Mouse (Mus musculus) forebrain, postnatal 0 days (tissue): ENCODE results near the gene Colgalt1. TPM values are rescaled to one million over a fixed set of nuclear protein-coding genes. Genes with fewer than 3 reads are reported as not detected.

Experiments used
- ATAC-seq: fragments of 200-750 bp; cut with Nextera tagmentation; 2 replicates; pipeline ENCODE4 v1.8.0; 2017; ENCODE audit warnings: mild to moderate bottlenecking, moderate library complexity
- DNase-seq: peaks from one replicate; pipeline ENCODE4 v3.0.0-alpha.2; 2015
- H3K27ac ChIP-seq: fragments of 300-500 bp; sonication (generic); 2 replicates; pipeline ENCODE4 v1.5.1; 2014; ENCODE audit warnings: low read depth, mild to moderate bottlenecking, antibody characterized with exemption, low read length, moderate library complexity, mixed read lengths
- H3K27me3 ChIP-seq: fragments of 300-500 bp; sonication (generic); 2 replicates; pipeline ENCODE4 v1.6.1; 2014; ENCODE audit warnings: mild to moderate bottlenecking, low read length, mixed read lengths; ENCODE audit not compliant: insufficient read depth
- H3K36me3 ChIP-seq: fragments of 300-500 bp; sonication (generic); 2 replicates; pipeline ENCODE4 v1.6.1; 2014; ENCODE audit warnings: mild to moderate bottlenecking, moderate library complexity; ENCODE audit not compliant: insufficient read depth
- H3K4me1 ChIP-seq: fragments of 300-500 bp; sonication (generic); 2 replicates; pipeline ENCODE4 v1.6.1; 2014; ENCODE audit warnings: antibody characterized with exemption; ENCODE audit not compliant: insufficient read depth
- H3K4me2 ChIP-seq: fragments of 300-500 bp; sonication (generic); 2 replicates; pipeline ENCODE4 v1.6.1; 2014; ENCODE audit warnings: low read depth, mild to moderate bottlenecking, moderate library complexity
- H3K4me3 ChIP-seq: fragments of 300-500 bp; sonication (generic); 2 replicates; pipeline ENCODE4 v1.5.1; 2014; ENCODE audit warnings: low read depth, low read length, mixed read lengths
- H3K9ac ChIP-seq: fragments of 300-500 bp; sonication (generic); 2 replicates; pipeline ENCODE4 v1.6.1; 2014; ENCODE audit warnings: mild to moderate bottlenecking
- H3K9me3 ChIP-seq: fragments of 300-500 bp; sonication (generic); 2 replicates; pipeline ENCODE4 v1.6.1; 2016; ENCODE audit warnings: low read length
- CTCF ChIP-seq: sonication (generic); IDR thresholded peaks from 2 replicates; pipeline ENCODE4 v1.5.1; 2016; ENCODE audit warnings: antibody characterized with exemption, control low read depth, low read depth
- WGBS: fragments of 180-500 bp; shearing (Covaris S2); extraction: QIAGEN DNeasy Blood & Tissue Kit; methylation state at CpG from one replicate; pipeline ENCODE4 v1.1.7; 2014; 5-methylcytosine and 5-hydroxymethylcytosine counted together
- polyA plus RNA-seq: library from polyadenylated mRNA; unstranded; fragments of >200 nt; fragmentation: Nextera tagmentation; extraction: Ambion mirVana; gene quantifications from 2 replicates; pipeline ENCODE4 v1.2.1, GENCODE M21; 2015
- total RNA-seq: library from RNA; depleted of rRNA; stranded (reverse); fragments of >200 nt; gene quantifications from 2 replicates; pipeline ENCODE4 v1.2.3, GENCODE M21; 2014

The Colgalt1 gene
- total and polyA plus RNA-seq, 2 experiments from 2014 or later, result 58.4 to 84.3 TPM

DNA sequence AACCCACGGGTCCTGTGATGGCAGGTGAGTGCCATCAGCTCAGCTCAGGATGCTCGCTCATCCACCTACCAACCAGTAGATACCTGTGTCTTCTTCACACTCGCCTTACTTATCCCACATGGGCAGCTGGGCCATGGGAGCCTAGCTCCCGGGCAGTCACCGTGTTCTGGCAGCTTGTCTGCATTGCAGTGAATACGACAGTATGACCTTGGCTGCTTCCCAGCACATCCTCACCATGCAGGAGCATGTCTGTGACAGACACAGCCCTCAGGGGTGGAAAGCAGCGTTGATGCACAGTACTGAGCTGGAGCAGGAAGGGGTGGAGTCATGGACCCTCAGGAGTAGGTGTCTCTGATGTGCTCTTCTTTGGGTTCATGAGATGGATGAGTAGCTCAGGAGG, 36.4 kb upstream of the Colgalt1 start:
- DNase-seq (no peak), ATAC-seq (no peak)
- no peak overlapping the region for H3K9ac ChIP-seq
- H3K27ac ChIP-seq, result no peak overlapping the region
- no peaks in the 10 kb centered on the region for H3K9me3 ChIP-seq
- H3K4me2 ChIP-seq, result no peak overlapping the region
- WGBS, result 68% methylated on average over 7 of the region's 7 CpGs
- H3K27me3 ChIP-seq, result no peaks in the 10 kb centered on the region
- no peak overlapping the region for H3K4me3 ChIP-seq
- no peak for TF ChIP-seq CTCF
- H3K36me3 ChIP-seq, result no peaks in the 10 kb centered on the region; the same call in 1 of the 2 replicates
- no peaks in the 10 kb centered on the region for H3K4me1 ChIP-seq

DNA sequence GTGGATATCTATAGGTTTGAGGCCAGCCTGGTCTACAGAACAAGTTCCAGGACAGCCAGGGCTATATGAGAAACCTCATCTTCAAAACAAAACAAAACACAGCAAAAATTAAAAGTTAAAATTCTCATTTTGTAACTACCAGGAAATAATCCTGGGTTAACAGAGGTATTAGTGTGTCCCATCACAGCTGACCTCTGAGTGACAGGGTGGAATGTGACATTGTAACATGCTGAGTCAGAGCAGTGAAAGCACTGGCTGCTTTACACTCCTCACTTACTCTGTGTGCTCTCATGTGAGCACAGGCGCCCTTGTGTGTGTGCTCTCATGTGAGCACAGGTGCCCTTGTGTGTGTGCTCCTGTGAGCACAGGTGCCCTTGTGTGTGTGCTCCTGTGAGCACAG, 35.8 kb upstream of the Colgalt1 start:
- no peak overlapping the region for H3K4me3 ChIP-seq
- 77% methylated on average over 1 of the region's 1 CpGs for WGBS
- no peaks in the 10 kb centered on the region for H3K9me3 ChIP-seq
- DNase-seq, result no peak
- H3K4me2 ChIP-seq, result no peak overlapping the region
- H3K27me3 ChIP-seq, result no peaks in the 10 kb centered on the region
- no peak overlapping the region for H3K27ac ChIP-seq
- no peaks in the 10 kb centered on the region for H3K4me1 ChIP-seq
- no peak for ATAC-seq
- no peak overlapping the region for H3K9ac ChIP-seq
- no peaks in the 10 kb centered on the region; the same call in 1 of the 2 replicates for H3K36me3 ChIP-seq
- TF ChIP-seq CTCF, result no peak

DNA sequence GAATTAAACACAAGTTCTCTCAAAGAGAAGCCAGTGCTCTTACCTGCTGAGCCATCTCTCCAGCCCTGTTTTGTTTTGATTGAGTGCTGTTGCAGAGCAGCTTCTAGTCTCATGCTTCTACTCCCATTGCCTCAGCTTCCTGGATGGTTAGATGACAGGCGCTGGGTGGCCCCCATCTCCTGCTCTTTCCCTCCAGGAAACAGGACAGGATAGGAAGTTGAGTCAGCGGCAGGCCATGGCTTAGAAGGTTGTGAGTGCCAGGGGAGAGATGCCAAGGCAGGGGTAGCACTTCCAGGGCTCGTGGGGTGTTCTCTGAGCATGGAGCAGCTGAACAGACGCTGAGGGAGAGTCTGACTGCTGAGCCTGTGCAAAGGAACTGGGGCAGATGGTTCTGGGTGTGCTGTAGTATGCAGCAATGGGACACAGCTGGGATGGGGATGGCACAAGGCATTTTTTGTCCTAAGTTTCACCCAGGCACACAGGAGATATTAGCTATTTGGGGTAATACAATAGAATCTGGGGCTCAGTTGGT, 32.9 kb upstream of the Colgalt1 start:
- WGBS, result 66% methylated on average over 4 of the region's 4 CpGs
- no peak for TF ChIP-seq CTCF

DNA sequence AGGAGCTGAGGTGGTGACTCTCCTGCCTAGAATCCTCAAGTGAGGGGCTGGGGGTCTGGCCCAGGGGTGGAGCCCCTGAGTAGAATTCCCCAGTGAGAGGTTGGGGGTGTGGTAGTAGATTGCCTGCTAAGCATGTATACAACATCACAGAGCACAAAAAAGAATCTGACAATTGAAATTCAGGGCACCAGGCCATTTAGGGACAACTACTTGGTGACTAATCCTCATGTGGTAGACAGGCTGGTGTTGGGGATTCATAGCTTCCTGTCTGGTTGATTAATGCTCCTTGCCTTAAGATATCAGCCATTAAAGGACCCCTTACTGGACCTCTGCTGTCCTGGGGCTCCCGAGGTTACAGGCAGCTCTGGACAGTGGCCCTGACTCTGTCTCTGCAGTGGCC, 31.8 kb upstream of the Colgalt1 start:
- 80% methylated on average over 1 of the region's 1 CpGs for WGBS

More for the DNA sequence above, 32.9 kb upstream of the Colgalt1 start:
- Histone ChIP-seq H3K4me3 (no peak overlapping the region), H3K36me3 (peaks cover 16% of the 10 kb centered on the region), H3K9ac (no peak overlapping the region), H3K9me3 (no peaks in the 10 kb centered on the region), H3K27me3 (no peaks in the 10 kb centered on the region), H3K4me2 (no peak overlapping the region), H3K4me1 (no peaks in the 10 kb centered on the region), H3K27ac (no peak overlapping the region)
- no peak for ATAC-seq
- DNase-seq, result no peak

GRCm38 (mm10) chr8:71579476-71579875, 31.3 kb upstream of the Colgalt1 start:
- Histone ChIP-seq H3K9me3 (no peaks in the 10 kb centered on the region), H3K27me3 (no peaks in the 10 kb centered on the region), H3K4me2 (no peak overlapping the region), H3K4me1 (no peaks in the 10 kb centered on the region), H3K9ac (no peak overlapping the region), H3K36me3 (peaks cover 25% of the 10 kb centered on the region), H3K27ac (no peak overlapping the region), H3K4me3 (no peak overlapping the region)
- ATAC-seq (no peak), DNase-seq (no peak)
- 72% methylated on average over 14 of the region's 14 CpGs for WGBS
- TF ChIP-seq CTCF, result no peak

More for the DNA sequence above, 31.8 kb upstream of the Colgalt1 start:
- DNase-seq, result no peak
- Histone ChIP-seq H3K27ac (no peak overlapping the region), H3K36me3 (peaks cover 20% of the 10 kb centered on the region), H3K27me3 (no peaks in the 10 kb centered on the region), H3K9me3 (no peaks in the 10 kb centered on the region), H3K4me3 (no peak overlapping the region), H3K9ac (no peak overlapping the region), H3K4me1 (no peaks in the 10 kb centered on the region), H3K4me2 (no peak overlapping the region)
- no peak for TF ChIP-seq CTCF
- ATAC-seq, result no peak

- Histone ChIP-seq H3K4me3 (no peak overlapping the region), H3K27ac (no peak overlapping the region), H3K36me3 (peaks cover 32% of the 10 kb centered on the region), H3K27me3 (no peaks in the 10 kb centered on the region), H3K4me2 (no peak overlapping the region), H3K9ac (no peak overlapping the region), H3K9me3 (no peaks in the 10 kb centered on the region), H3K4me1 (no peaks in the 10 kb centered on the region)
- no peak for TF ChIP-seq CTCF
- no peak for ATAC-seq
- peak; percentile 24 for DNase-seq
- WGBS, result 25% methylated on average over 9 of the region's 9 CpGs
Measured at GRCm38 (mm10) chr8:71580201-71580600, 30.6 kb upstream of the Colgalt1 start.

DNA sequence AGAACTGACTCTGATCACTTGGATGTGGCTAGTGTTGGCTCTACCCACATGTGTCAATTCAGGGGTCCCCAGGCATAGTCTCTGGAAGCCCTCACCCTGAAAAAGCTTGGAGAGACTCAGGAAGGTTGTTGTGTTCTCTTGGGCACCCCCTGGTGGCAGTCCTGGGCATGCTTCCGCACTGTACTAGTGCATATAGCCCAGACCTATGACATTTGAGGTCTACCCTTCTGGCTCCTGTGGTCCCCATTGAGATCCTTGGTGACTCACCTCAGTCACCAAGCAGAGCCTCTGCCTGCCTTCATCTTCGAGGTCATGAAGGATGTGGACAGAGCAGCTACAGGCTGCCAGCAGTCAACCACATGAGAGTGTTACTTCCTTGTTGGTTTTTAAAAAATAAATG, 23.9 kb upstream of the Colgalt1 start:
- Histone ChIP-seq H3K4me1 (peaks cover 4% of the 10 kb centered on the region; the same call in 1 of the 2 replicates), H3K4me2 (no peak overlapping the region), H3K9ac (no peak overlapping the region), H3K27ac (no peak overlapping the region), H3K36me3 (peaks cover 30% of the 10 kb centered on the region), H3K27me3 (no peaks in the 10 kb centered on the region), H3K9me3 (no peaks in the 10 kb centered on the region), H3K4me3 (no peak overlapping the region)
- WGBS, result 87% methylated on average over 2 of the region's 2 CpGs
- TF ChIP-seq CTCF, result peak; percentile 79
- DNase-seq (peak; percentile 71), ATAC-seq (peak; percentile 50)
